Mouse (Mus musculus): Measurements from ENCODE around the gene Mrpl51. TPM values are rescaled to one million over a fixed set of nuclear protein-coding genes. Genes with fewer than 3 reads are reported as not detected.
A peak's percentile ranks its signal among the peaks of the same experiment; 100 is the strongest.
"Not testable (repeated sequence)": the region's sequence is repeated elsewhere in the genome, so short reads cannot be mapped to it uniquely, and the experiment has no call there.

The Mrpl51 gene
- total RNA-seq, 2 experiments from 2014 or later, result 62.6 to 72.8 TPM

DNA sequence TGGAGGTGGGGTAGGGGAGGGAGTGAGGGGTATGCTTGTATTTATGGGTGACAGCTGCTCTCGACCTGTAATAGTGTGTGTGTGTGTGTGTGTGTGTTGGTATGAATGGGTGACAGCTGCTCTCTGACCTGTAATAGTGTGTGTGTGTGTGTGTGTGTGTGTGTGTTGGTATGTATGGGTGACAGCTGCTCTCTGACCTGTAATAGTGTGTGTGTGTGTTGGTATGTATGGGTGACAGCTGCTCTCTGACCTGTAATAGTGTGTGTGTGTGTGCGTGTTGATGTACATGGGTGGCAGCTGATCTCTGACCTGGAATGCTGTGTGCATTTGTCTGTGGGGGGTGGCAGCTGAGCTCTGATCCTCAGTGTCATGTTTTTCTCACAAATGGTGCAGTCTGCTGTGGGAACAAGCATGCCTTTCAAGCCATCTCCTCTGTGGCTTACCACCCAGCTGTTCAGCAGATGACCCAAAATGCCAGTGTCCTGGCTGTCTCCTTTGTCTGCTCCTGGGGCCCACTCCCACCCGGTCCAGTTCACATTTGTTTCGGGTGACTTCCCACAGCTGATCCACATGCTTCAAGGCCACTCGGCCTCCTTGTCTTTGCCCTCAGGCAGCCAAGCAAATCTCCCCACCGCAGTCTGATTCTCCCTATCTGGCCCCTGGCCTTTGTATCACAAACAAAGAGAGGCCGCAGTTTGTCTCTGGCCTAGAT lies 34.5 kb upstream of the Mrpl51 start:
- intact Hi-C loops (cut with DNase I), result no loop called here
- DNase-seq (ENCODE audit: low spot score in 2 of 2), result no peak

DNA sequence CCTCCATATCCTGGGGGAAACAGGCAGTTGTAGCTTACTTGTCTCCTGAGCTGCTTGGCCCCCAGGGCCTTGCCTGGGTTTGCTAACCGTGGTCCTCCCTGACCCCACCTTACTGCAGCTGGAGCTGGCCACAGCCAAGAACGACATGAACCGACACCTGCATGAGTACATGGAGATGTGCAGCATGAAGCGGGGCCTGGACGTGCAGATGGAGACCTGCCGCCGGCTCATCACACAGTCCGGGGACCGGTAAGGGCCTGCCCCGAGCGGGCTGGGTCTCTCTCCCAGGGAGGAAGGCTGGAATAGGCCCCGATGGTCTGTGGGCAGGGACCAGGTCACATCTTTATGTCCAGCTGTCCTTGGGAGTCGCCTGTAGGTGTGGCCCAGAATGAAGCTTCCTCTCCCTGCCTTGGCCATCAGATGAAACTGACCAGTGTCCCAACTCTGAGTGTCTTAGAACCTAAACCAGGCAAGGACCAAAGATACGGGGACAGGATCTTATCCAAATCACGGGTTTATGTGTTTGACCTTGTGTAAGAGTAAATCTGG lies 32.6 kb upstream of the Mrpl51 start:
- intact Hi-C loops (cut with DNase I), result no loop called here
- DNase-seq (ENCODE audit: low spot score in 2 of 2), result no peak

DNA sequence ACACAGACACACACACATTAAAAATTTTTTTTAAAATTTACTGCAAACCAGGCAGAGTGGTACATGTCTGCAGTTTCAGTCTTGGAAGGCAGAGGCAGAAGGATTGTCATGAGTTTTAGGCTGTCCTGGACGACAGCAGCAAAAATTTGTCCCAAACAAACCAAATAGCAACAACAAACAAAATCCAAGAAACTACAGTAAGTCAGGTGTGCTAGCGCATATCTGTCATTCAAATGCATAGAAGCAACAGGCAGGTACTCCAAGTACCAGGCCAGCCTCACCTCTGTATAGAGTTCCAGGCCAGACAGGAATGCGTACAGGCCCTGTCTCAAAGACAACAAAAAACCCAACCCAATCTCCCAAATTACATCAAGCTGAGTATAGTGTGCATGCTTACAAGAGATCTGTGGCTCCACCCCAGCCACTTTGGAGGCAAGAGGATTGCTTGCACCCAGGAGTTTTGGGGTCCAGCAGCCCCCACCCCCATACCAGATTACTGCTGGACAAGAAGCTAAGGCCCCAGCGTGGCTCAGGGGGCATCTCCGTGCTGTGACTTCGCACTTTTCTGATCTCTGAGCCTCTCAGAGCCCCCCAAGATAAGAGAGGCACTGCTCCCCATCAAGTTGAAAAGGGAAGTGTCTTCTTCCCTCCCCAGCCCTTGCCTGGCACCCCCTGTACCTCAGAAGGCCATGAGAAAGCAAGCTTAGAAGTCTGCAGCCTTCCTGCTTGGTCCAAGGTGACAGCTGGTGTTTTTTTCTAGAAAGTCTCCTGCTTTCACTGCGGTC lies 31.6 kb upstream of the Mrpl51 start:
- DNase-seq (ENCODE audit: low spot score in 2 of 2), result no peak
- intact Hi-C loops (cut with DNase I), result no loop called here

DNA sequence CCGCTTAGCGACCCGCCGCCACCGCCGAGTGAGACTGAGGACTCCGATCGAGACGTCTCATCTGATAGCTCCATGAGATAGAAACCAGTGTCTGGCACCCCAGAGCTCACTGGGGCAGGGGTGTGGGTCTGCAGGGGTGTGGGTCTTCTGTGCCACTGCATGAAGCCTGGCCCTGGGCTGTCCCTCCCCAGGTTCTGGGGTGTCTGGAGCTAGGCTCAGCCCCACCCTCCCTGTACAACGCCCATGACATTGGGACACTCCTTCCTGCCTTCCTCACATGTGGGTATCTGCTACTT lies 31.1 kb upstream of the Mrpl51 start:
- intact Hi-C loops (cut with DNase I), result no loop called here
- no peak for DNase-seq (ENCODE audit: low spot score in 2 of 2)

- peak; percentile 68 to 82 for DNase-seq (ENCODE audit: low spot score in 2 of 2)
- intact Hi-C loops (cut with DNase I), result no loop called here
Measured at GRCm38 (mm10) chr6:125160854-125161760, 30.5 kb upstream of the Mrpl51 start.

- DNase-seq (ENCODE audit: low spot score in 2 of 2), result peak; percentile 77 to 85
- intact Hi-C loops (cut with DNase I), result not testable (repeated sequence)
Measured at GRCm38 (mm10) chr6:125161971-125162370, 29.6 kb upstream of the Mrpl51 start.

GRCm38 (mm10) chr6:125162615-125163305 lies 28.8 kb upstream of the Mrpl51 start:
- intact Hi-C loops (cut with DNase I); DNase-seq (ENCODE audit: low spot score in 2 of 2): not testable (repeated sequence)

GRCm38 (mm10) chr6:125163801-125164657 lies 27.6 kb upstream of the Mrpl51 start:
- DNase-seq (ENCODE audit: low spot score in 2 of 2), result no peak
- intact Hi-C loops (cut with DNase I), result no loop called here

- intact Hi-C loops (cut with DNase I), result no loop called here
- peak in 1 of 2 experiments; percentile 59 for DNase-seq (ENCODE audit: low spot score in 2 of 2)
Measured at GRCm38 (mm10) chr6:125164672-125165327, 26.8 kb upstream of the Mrpl51 start.

- intact Hi-C loops (cut with DNase I), result no loop called here
- peak; percentile 97 to 99 for DNase-seq (ENCODE audit: low spot score in 2 of 2)
Measured at GRCm38 (mm10) chr6:125165328-125165891, 26.2 kb upstream of the Mrpl51 start.

GRCm38 (mm10) chr6:125166051-125166751 lies 25.4 kb upstream of the Mrpl51 start, which contains the start of gene Gapdh:
TSS of gene Gapdh (minus strand) at chr6:125166467.
- intact Hi-C loops (cut with DNase I), result no loop called here
- DNase-seq (ENCODE audit: low spot score in 2 of 2), result no peak

DNA sequence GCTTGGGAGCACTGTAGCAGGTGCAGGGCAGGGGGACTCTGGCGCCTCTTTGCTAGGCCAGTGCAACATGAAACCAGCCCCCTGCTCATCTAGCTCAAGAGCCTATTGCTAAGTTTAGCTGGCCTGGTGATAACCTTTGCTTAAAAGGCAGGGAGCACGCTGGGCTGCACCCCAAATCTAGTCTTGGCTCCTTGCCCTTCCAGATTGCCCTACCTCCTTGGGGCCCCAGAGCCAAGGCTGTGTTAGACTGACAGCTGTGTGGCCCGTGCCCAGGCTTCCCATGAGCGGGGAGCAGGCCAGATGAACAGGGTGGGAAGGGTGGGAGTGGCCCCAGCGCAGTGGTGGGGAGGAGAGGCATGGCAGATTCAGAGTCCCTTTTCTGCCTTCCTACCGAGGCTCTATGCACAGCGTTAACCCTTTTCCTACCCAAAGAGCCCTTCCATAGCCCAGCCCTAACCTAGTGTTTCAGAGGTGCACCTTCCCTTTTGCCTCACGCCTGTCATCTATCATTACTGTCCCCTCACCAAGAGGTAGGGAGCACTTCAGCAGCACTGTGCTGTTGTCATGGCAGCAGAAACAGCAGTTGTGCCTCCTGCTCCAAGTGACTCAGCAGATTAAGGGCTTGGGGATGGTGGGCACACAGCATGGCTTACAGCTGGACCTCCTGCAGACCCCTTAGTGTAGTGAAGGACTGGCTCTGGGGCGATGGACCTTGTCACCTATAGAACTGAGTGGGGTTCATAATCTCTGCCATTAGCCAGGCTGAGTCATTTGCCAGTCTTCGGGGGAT lies 24.5 kb upstream of the Mrpl51 start:
- intact Hi-C loops (cut with DNase I), result no loop called here
- peak in 1 of 2 experiments; percentile 71 for DNase-seq (ENCODE audit: low spot score in 2 of 2)

- DNase-seq (ENCODE audit: low spot score in 2 of 2), result no peak
- intact Hi-C loops (cut with DNase I), result no loop called here
Measured at GRCm38 (mm10) chr6:125168086-125168485, 23.5 kb upstream of the Mrpl51 start.

DNA sequence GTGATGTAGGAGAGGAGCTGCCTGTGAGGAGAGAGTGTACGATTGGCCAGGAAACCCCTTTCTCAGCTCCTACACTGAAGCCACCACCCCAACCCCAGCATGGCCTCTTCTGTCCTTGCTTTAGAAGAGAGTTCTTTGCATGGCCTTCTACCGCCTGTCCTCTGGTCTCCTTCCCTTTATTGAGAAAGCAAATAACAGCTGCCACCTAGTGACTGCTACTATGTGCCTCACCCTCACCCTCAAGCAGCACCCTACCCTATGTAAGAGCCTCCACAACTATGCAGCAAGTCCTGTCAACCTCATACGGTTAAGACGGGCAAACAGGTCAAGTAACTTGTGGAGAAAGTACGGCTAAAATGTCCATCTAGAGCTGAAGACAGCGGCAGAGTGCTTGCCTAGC lies 21.4 kb upstream of the Mrpl51 start:
- DNase-seq (ENCODE audit: low spot score in 2 of 2), result no peak
- intact Hi-C loops (cut with DNase I), result no loop called here

DNA sequence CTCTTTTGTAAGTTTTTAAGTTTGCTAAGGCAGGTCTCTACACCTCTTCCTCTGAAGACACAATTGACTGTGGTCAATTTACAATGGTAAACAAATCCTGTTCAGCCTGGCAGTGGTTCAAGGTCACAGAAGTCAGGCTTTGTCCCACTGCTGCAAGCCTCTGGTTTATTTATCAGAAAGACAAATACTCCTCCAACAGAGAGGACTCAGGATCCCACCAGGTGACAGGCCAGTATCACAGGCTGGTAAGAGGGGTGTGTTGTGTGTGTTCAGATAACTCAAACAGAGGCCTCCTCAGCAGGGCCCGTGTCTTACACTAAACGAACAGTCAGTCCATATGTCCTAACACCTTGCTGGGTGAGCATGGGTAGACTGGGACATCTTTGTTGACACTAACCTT lies 19.1 kb upstream of the Mrpl51 start:
- DNase-seq (ENCODE audit: low spot score in 2 of 2), result no peak
- intact Hi-C loops (cut with DNase I), result no loop called here

DNA sequence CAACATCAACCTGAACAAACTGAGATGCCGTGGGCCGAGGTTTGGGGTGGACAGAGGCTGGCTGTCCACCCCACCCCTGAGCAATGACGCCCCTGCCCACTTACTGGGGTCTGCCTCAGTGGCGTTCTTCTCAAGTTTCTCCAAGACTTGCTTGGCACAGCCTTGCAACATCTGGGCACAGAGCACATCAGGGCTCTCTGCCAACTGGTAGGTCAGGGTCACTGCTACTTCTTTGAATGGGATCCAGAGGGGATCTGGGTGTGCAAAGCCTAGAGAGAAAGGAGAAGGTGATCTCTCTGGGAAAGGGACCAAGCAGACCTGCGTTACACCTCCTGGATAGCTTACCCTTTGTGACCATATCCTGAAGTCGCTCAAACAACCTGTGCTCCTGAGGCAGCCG lies 18.3 kb upstream of the Mrpl51 start:
- DNase-seq (ENCODE audit: low spot score in 2 of 2), result no peak
- intact Hi-C loops (cut with DNase I), result no loop called here

All from left cerebral cortex, postnatal 14 days (tissue).